Mouse (Mus musculus) thymus, postnatal 4 days (tissue): ENCODE measurements around the gene Pxt1.

Experiments
- DNase-seq: peaks from one replicate; pipeline ENCODE4 v3.0.0; 2021

Gene Pxt1

DNA sequence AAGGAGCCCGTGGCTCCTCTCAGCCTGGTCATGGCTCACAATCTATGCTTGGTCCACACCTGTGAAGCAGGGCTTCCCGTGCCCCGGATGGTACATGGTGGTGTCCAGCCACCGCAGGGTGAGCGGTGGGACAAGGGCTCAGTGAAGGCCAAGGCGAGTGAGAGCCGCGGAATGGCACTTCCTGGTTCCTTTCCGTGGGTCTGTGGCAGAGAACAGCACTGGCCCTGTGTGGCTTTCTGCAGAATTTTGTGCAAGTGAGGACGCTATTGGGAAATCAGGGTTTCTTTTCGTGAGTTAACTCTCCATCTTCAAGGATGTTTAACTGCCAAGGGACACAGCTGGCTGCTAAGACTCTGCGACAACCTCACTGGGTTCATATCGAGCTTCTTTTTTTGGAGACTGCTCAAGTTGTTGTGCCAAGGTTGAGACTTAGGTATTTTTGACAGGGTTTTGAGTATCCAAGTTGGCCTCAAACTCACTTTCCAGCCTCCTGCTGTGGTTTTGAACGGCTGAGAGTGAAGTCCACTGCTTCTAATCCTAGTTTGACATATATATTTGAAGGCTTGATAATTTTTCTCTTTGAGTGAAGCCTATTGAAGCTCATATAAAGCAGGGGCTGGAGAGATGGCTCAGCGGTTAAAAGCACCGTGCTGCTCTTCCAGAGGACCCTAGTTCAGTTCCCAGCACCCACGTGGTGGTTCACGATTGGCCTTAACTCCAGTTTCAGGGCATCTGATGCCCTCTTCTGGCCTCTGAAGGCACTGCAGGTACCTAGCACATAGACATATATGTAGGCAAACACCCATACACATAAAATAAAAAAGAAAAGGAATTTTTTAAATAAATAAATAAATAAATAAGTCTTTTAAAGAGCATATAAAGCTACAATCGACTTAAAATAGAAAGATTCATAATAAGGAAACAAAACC, 3.6 kb upstream of the Pxt1 start:
- DNase-seq = no peak

- no peak for DNase-seq
These were observed 841 bp upstream of the Pxt1 start for GRCm38 (mm10) chr17:28944481-28944880.

- DNase-seq = peak; percentile 39
These were observed 1.5 kb downstream of the Pxt1 start for GRCm38 (mm10) chr17:28942101-28942500.

DNA sequence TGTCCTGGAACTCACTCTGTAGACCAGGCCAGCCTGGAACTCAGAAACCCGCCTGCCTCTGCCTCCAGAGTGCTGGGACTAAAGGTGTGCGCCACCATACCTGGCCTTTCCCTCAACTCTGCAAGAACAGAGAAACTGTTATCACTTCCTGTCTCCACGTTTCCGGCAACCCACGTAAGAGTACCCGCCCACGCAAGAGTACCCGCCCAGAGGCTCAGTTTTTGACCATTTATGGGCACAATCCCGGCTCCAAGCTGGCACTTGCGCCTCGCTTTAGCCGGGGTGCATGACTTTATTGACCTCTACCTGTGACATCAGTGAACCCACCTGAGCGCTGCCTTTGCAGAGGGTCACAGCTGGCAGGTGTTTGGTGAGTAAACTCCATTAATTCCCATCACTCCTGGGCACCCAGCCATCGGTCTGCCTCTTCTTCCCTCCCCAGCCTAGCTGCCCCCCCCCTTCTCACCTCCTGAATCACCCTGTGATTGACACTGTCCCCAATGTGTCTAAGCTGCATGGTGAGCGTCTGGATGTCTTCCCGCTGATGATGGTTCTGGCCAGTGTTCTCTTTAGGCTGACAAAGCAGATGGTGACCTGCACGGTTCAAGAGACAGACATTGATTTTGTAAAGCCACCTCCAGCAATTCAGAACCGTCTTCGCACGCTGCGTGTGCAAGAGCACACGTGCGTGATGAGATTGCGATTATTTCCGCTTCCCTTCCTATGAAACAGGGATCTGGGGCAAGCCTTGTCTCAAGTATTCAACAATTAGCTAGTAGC, 2.7 kb downstream of the Pxt1 start:
- no peak for DNase-seq

- peak; percentile 87 for DNase-seq
These were observed 6.9 kb downstream of the Pxt1 start for GRCm38 (mm10) chr17:28936622-28937345.

GRCm38 (mm10) chr17:28936133-28936532, 7.5 kb downstream of the Pxt1 start:
- no peak for DNase-seq

- DNase-seq = no peak
These were observed 9.3 kb downstream of the Pxt1 start for GRCm38 (mm10) chr17:28934120-28934916.

DNA sequence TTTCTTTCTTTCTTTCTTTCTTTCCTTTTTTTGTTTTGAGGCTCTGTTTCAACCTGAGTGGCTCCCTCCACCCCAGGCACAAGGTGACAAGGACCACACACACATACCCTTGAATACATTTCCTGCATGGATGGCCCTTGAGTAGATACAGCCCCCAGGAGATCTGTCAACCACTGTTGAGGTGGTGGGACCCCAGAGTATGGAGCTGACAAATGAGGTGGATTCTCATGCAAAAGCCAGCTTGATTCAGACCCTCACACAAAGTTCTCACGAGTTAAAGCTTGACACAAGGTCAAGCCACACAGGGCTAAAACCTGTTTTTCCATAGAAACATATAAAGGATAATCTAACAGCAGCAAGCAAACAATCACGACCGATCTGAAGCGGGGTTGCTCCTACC, 11.4 kb downstream of the Pxt1 start:
- DNase-seq = no peak

DNA sequence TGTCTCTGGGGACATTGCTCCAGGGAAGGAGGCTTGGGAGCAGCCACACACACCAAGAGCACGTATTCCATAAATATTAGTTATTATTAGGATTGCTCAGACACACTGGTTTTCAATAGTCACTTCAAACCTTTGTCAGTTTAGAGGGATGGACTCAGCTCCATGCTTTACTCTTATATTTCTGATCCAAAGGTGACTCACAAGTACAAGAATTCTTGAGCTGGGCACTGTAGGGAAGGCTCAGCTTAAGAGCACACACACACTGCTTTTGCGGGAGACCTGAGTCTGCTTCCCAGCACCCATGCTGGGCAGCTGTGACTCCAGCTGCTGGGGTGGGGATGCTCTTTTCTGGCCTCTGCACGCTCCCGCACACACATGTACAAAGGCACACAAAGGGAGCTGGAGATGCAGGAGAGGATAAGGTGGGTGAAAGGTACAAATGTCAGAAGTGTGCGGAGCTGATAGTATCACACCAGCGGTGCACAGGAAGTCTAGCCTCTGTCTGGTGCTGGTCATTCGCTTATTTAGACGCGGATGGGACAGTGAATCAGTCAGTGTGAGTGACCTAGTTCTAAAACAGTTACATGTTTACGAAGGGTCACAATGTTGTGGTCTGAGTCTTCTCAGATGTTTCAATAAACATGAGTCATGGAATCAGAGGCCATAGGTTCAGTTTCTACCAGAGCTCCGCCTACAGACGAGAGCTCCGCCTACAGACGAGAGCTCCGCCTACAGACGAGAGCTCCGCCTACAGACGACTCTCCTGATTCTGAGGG, 12.0 kb downstream of the Pxt1 start:
- no peak for DNase-seq

GRCm38 (mm10) chr17:28930392-28931074, 13.1 kb downstream of the Pxt1 start:
- peak; percentile 30 for DNase-seq

GRCm38 (mm10) chr17:28929369-28929768, 14.3 kb downstream of the Pxt1 start:
- DNase-seq = no peak

DNA sequence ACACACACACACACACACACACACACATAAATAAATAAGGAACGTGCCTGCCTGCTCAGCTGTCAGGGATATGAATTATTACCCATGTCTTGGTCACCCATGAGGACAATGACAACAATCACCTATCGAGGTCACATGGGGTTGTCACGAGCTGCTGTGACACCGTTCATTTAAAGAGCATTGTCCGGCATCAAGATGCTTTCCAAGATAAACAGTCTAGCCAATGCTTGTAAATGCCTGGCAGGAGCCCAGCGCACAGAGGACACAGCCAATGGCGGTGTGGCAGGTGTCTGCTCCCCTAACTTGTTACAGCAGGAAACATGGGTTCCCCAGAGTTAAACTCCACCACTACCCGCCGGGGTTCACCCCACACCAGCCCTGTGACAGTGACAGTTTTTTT, 15.6 kb downstream of the Pxt1 start:
- DNase-seq = no peak

DNA sequence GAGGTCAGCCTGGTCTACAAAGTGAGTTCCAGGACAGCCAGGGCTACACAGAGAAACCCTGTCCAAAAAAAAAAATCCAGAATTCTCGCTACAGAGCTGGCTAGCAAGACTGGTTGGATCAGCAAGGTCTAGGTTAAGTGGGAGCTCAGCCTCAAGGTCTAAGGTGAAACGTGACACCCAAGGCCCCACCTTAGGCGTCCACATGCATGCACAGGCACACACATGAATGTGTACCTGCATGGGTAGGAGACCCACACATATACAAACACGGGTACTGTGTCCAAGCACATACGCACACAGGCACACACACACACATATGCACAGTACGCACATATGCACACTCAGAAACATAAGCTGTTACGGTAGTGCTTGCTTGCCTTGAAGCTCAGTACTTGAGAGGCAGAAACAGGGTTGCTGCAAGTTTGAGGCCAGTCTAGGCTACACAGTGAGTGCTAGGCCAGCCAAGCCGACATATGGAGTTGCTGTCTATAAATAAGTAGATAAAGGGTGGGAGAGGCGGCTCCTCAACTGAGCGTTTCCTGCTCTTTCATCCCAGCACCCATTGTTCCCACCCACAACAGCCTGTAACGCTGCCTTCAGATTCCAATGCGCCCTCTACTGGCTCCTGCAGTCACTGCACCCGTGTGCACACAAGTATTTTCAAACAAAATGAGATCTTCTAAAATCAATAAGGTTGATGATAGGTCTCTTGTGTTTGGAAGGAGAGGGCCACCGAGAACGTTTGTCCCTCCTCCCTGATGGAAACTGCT, 16.6 kb downstream of the Pxt1 start:
- peak; percentile 77 for DNase-seq

- peak; percentile 88 for DNase-seq
These were observed 17.3 kb downstream of the Pxt1 start for GRCm38 (mm10) chr17:28926380-28926779.

DNA sequence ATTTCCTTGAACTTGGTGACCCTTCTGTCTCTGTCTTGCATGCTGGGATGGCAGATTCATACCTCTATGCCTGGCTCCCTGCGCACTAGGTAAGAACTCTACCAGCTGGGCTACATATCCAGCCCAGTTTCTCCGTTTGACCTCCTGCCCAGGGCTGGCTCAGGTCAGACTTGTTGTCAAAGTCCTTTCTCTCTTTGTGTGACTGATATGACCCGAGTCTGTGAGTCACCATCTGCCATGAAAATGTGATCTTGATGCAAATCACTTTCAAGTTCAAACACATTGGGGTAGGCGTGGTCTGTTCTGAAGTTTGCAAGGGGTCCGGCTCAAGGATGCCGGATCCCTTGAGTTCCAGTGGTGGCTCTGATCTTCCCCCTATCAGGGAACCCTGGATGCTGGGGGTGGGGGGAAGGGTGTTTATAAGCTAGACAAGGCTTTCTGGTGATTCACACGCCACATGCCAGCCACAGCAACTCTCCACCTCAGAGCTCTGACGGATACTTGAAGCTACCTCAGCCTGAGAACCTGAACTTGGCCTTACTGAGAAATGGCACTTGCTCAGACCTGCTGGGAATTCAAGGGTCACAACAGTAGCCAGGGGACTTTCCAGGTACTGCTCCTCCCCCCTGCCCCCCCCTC, 18.6 kb downstream of the Pxt1 start:
- no peak for DNase-seq

GRCm38 (mm10) chr17:28922096-28922495, 21.5 kb downstream of the Pxt1 start:
- DNase-seq = no peak

DNA sequence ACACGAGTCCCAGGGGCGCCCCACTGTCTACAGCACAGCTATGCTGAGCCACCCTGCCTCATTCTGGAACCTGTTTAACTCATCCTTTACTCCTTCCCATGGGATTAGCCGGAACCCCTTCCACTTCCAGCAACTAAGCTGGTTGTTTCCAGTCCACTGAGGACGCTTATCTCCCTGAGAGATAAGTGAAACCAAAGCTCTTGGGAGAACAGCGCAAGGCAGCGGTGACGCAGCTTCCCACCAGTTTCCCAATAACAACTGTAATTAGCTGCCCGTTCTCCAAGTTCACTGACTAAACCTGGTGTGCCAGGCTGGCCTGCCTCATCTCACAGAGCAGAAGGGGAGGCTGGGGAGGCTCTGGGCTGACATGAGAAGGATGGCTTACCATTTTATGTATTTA, 22.6 kb downstream of the Pxt1 start:
- DNase-seq = no peak

DNA sequence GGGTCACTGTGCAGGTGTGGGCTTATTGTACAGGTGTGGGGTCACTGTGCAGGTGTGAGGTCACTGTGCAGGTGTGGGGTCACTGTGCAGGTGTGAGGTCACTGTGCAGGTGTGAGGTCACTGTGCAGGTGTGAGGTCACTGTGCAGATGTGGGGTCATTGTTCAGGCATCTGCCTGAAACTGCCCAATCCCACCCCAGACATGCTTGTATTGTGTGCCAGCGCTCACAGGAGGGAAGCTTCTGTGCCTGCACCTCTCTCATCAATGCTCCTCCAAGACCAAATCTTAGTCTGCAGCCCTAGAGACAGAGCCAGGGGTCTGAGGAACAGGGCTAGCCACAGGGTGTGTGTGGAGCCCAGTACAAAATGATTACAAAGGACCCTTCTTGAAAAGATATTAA, 27.1 kb downstream of the Pxt1 start:
- no peak for DNase-seq

DNA sequence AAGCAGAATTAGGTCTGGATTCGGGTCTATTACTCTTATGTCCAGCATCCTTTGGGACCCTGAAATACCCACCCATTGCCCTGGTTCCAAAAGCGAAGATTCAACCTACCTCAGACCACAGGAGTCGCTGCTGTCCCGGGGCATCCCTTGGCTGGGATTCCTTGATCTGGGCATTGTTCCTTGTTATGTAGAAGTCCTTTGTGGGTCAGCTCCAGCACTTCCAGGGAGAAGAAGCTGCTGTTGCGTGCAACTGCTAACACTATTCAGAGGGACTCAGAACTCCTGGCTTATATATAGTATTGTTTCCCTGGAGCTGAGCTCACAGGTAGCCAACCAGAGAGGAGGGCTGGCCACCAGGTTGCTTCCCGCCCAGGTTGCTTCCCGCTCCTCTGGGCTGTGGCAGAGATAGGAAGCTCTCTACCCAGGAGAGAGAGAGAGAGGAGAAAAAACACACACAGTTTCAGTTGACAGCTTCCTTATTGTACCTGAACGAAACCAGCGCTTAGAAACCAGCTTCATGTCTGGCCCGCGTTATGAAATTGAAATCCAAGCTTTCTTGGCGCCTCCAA, 28.5 kb downstream of the Pxt1 start, which contains the start of gene 4930539E08Rik:
4930539E08Rik (minus strand) TSS at position 265 of the 569 bp plus-strand sequence.
- DNase-seq = no peak
